Mouse (Mus musculus) kidney, embryonic 16.5 days (tissue): ENCODE data around the gene Fbxw21. TPM values are rescaled to one million over a fixed set of nuclear protein-coding genes. Genes with fewer than 3 reads are reported as not detected.
"Not testable (repeated sequence)": the region's sequence is repeated elsewhere in the genome, so short reads cannot be mapped to it uniquely, and the experiment has no call there.

Experiments used
- ATAC-seq: fragments of 200-750 bp; cut with Nextera tagmentation; 2 replicates; pipeline ENCODE4 v1.8.0; 2017; ENCODE audit warnings: moderate TSS enrichment; ENCODE audit not compliant: low FRiP score, low TSS enrichment
- H3K27ac ChIP-seq: fragments of 300-500 bp; sonication (generic); 2 replicates; pipeline ENCODE4 v1.5.1; 2014; ENCODE audit warnings: low read length
- H3K27me3 ChIP-seq: fragments of 300-500 bp; sonication (generic); 2 replicates; pipeline ENCODE4 v1.6.1; 2014; ENCODE audit warnings: low read length, control low read depth, mixed read lengths; ENCODE audit not compliant: insufficient read depth
- H3K36me3 ChIP-seq: fragments of 300-500 bp; sonication (generic); 2 replicates; pipeline ENCODE4 v1.6.1; 2014; ENCODE audit warnings: low read length, control low read depth, mixed read lengths; ENCODE audit not compliant: insufficient read depth
- H3K4me1 ChIP-seq: fragments of 300-500 bp; sonication (generic); 2 replicates; pipeline ENCODE4 v1.6.1; 2014; ENCODE audit warnings: low read length, control low read depth, mixed read lengths; ENCODE audit not compliant: insufficient read depth
- H3K4me2 ChIP-seq: fragments of 300-500 bp; sonication (generic); replicated peaks from 2 replicates; pipeline ENCODE4 v1.6.1; 2014; ENCODE audit warnings: low read depth, low read length
- H3K4me3 ChIP-seq: fragments of 300-500 bp; sonication (generic); 2 replicates; pipeline ENCODE4 v1.5.1; 2014; ENCODE audit warnings: mild to moderate bottlenecking, low read length
- H3K9ac ChIP-seq: fragments of 300-500 bp; sonication (generic); replicated peaks from 2 replicates; pipeline ENCODE4 v1.6.1; 2014; ENCODE audit warnings: low read length
- H3K9me3 ChIP-seq: fragments of 300-500 bp; sonication (generic); 2 replicates; pipeline ENCODE4 v1.6.1; 2016; ENCODE audit warnings: low read length, control low read depth
- WGBS: fragments of 180-500 bp; shearing (Covaris S2); extraction: QIAGEN DNeasy Blood & Tissue Kit; methylation state at CpG from one replicate; pipeline ENCODE4 v1.1.7; 2014; 5-methylcytosine and 5-hydroxymethylcytosine counted together
- polyA plus RNA-seq: library from polyadenylated mRNA; unstranded; fragments of >200 nt; fragmentation: Nextera tagmentation; extraction: Ambion mirVana; gene quantifications from 2 replicates; pipeline ENCODE4 v1.2.1, GENCODE M21; 2015

Gene Fbxw21
- polyA plus RNA-seq: not detected in 2 replicates

- Histone ChIP-seq H3K4me3 (no peak within 1 kb of the TSS), H3K4me1 (no peaks in the 10 kb centered on the region), H3K27ac (no peak within 1 kb of the TSS), H3K4me2 (no peak within 1 kb of the TSS), H3K9ac (no peak within 1 kb of the TSS), H3K9me3 (no peaks in the 10 kb centered on the region), H3K36me3 (no peaks in the 10 kb centered on the region), H3K27me3 (no peaks in the 10 kb centered on the region)
- WGBS: 79% methylated on average over 3 of the region's 3 CpGs
- no peak for ATAC-seq
These were observed at the start of gene Fbxw21 for GRCm38 (mm10) chr9:109161941-109162340. Fbxw21 (minus strand) TSS chr9:109162041.

- not testable (repeated sequence) for H3K4me3 ChIP-seq, H3K4me2 ChIP-seq, H3K36me3 ChIP-seq, ATAC-seq, H3K9me3 ChIP-seq, H3K27ac ChIP-seq, H3K9ac ChIP-seq, H3K27me3 ChIP-seq, H3K4me1 ChIP-seq
- 67% methylated on average over 1 of the region's 1 CpGs for WGBS
These were observed 39.5 kb upstream of the Fbxw21 start for GRCm38 (mm10) chr9:109201347-109201746.

GRCm38 (mm10) chr9:109200349-109200748 lies 38.5 kb upstream of the Fbxw21 start:
- no peak overlapping the region for H3K4me3 ChIP-seq
- no peaks in the 10 kb centered on the region for H3K27me3 ChIP-seq
- no peak overlapping the region for H3K9ac ChIP-seq
- no peak overlapping the region for H3K27ac ChIP-seq
- WGBS: 90% methylated on average over 1 of the region's 1 CpGs
- H3K36me3 ChIP-seq: no peaks in the 10 kb centered on the region
- H3K4me1 ChIP-seq: no peaks in the 10 kb centered on the region
- ATAC-seq: no peak
- no peak overlapping the region for H3K4me2 ChIP-seq
- no peaks in the 10 kb centered on the region for H3K9me3 ChIP-seq

GRCm38 (mm10) chr9:109199353-109199752 lies 37.5 kb upstream of the Fbxw21 start:
- H3K27me3 ChIP-seq: no peaks in the 10 kb centered on the region
- 56% methylated on average over 1 of the region's 1 CpGs for WGBS
- H3K4me3 ChIP-seq: no peak overlapping the region
- no peak overlapping the region for H3K4me2 ChIP-seq
- no peaks in the 10 kb centered on the region for H3K9me3 ChIP-seq
- no peak overlapping the region for H3K27ac ChIP-seq
- H3K36me3 ChIP-seq: no peaks in the 10 kb centered on the region
- no peak overlapping the region for H3K9ac ChIP-seq
- no peak for ATAC-seq
- H3K4me1 ChIP-seq: no peaks in the 10 kb centered on the region

- H3K9ac ChIP-seq, H3K9me3 ChIP-seq, H3K4me3 ChIP-seq, ATAC-seq, H3K4me2 ChIP-seq, H3K27ac ChIP-seq, H3K4me1 ChIP-seq, H3K27me3 ChIP-seq, H3K36me3 ChIP-seq: not testable (repeated sequence)
- 73% methylated on average over 3 of the region's 3 CpGs for WGBS
These were observed 34.0 kb upstream of the Fbxw21 start, which contains the start of gene Fbxw13 for GRCm38 (mm10) chr9:109195875-109196274. Fbxw13 (minus strand) TSS chr9:109195975.

GRCm38 (mm10) chr9:109177208-109177607 lies 15.4 kb upstream of the Fbxw21 start:
- Histone ChIP-seq H3K4me2 (no peak overlapping the region), H3K9ac (no peak overlapping the region), H3K27ac (no peak overlapping the region), H3K4me1 (no peaks in the 10 kb centered on the region), H3K27me3 (no peaks in the 10 kb centered on the region), H3K36me3 (no peaks in the 10 kb centered on the region), H3K4me3 (no peak overlapping the region), H3K9me3 (0 out of 2 replicates have a peak, but pooled peaks cover 6% of the 10 kb centered on the region)
- 63% methylated on average over 1 of the region's 1 CpGs for WGBS
- ATAC-seq: no peak

- Histone ChIP-seq H3K36me3 (no peaks in the 10 kb centered on the region), H3K27me3 (no peaks in the 10 kb centered on the region), H3K9me3 (0 out of 2 replicates have a peak, but pooled peaks cover 6% of the 10 kb centered on the region), H3K4me3 (no peak overlapping the region), H3K4me1 (no peaks in the 10 kb centered on the region), H3K27ac (no peak overlapping the region), H3K4me2 (no peak overlapping the region), H3K9ac (no peak overlapping the region)
- 88% methylated on average over 1 of the region's 1 CpGs for WGBS
- no peak for ATAC-seq
These were observed 14.5 kb upstream of the Fbxw21 start for GRCm38 (mm10) chr9:109176301-109176700.

- no peak overlapping the region for H3K4me2 ChIP-seq
- no peak overlapping the region for H3K4me3 ChIP-seq
- H3K27ac ChIP-seq: no peak overlapping the region
- H3K4me1 ChIP-seq: no peaks in the 10 kb centered on the region
- no peak for ATAC-seq
- 0 out of 2 replicates have a peak, but pooled peaks cover 3% of the 10 kb centered on the region for H3K9me3 ChIP-seq
- H3K27me3 ChIP-seq: no peaks in the 10 kb centered on the region
- H3K36me3 ChIP-seq: no peaks in the 10 kb centered on the region
- no peak overlapping the region for H3K9ac ChIP-seq
These were observed 5.5 kb upstream of the Fbxw21 start for GRCm38 (mm10) chr9:109167316-109167715.

GRCm38 (mm10) chr9:109140414-109140813 lies 21.4 kb downstream of the Fbxw21 start:
- not testable (repeated sequence) for H3K4me2 ChIP-seq, H3K9me3 ChIP-seq, H3K27ac ChIP-seq, ATAC-seq, H3K4me3 ChIP-seq, H3K27me3 ChIP-seq, H3K9ac ChIP-seq, H3K4me1 ChIP-seq, H3K36me3 ChIP-seq
- WGBS: 56% methylated on average over 4 of the region's 4 CpGs

GRCm38 (mm10) chr9:109130076-109130475 lies 31.8 kb downstream of the Fbxw21 start:
- H3K9me3 ChIP-seq: no peaks in the 10 kb centered on the region; the same call in 1 of the 2 replicates
- no peak for ATAC-seq
- H3K27ac ChIP-seq: no peak overlapping the region
- H3K9ac ChIP-seq: no peak overlapping the region
- WGBS: 61% methylated on average over 5 of the region's 5 CpGs
- H3K4me3 ChIP-seq: no peak overlapping the region
- H3K27me3 ChIP-seq: no peaks in the 10 kb centered on the region
- no peaks in the 10 kb centered on the region for H3K4me1 ChIP-seq
- H3K36me3 ChIP-seq: no peaks in the 10 kb centered on the region
- H3K4me2 ChIP-seq: no peak overlapping the region
